Mouse (Mus musculus): ENCODE data around the gene Eln. TPM values are rescaled to one million over a fixed set of nuclear protein-coding genes. Genes with fewer than 3 reads are reported as not detected.

The Eln gene
- total RNA-seq (2023) = 0.74 TPM

GRCm38 (mm10) chr5:134746890-134747511, at the start of gene Eln:
TSS of gene Eln (minus strand) at chr5:134747323.

DNA sequence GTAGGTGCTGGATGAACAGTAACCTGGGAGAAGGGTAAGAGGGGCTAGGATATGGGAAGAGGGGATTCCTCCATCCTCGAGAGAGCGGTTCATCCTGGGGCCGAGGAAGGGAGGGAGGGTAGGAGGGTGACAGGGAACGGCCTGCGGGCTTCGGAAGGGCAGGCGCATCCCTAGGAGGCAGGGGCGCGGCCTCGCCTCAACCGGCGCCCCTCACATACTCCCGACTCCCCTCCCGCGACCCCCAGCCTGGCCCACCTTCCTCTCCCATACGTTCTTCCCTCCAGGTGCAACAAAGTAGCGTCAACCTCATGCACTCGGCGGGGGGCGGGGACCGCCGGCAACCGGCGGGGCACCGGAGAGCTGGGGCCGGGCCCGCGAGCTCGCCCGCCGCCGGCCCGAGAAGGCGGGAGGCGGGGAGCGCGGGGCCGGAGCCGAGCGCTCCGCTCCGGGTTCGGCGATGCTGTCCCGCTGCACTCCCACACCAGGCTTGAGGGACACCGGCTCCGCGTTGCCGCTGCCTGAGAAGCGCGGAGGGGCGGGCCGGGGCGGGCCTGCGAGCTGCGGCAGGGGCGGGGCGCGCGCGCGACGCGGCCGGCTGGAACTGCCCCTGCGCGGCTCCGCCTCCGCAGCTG, 58.9 kb downstream of the Eln start, which contains the start of gene Limk1:
TSS of gene Limk1 (minus strand) at position 513 of the 632 bp plus-strand sequence.

Other genes with a start within 250 kb of the Eln start
- 6.4 TPM for gene Clip2, start 194.9 kb downstream of the Eln start, total RNA-seq (2023)
- not detected for gene Syna, start 187.2 kb downstream of the Eln start, total RNA-seq (2023)
- gene Rfc2, start 166.0 kb downstream of the Eln start, total RNA-seq (2023) = 60.5 TPM
- gene Lat2, start 132.3 kb downstream of the Eln start, total RNA-seq (2023) = 20.8 TPM
- 245 TPM for gene Eif4h, start 107.8 kb downstream of the Eln start, total RNA-seq (2023)
- 16.3 TPM for gene Limk1, start 58.7 kb downstream of the Eln start, total RNA-seq (2023)
- not detected for gene Tmem270, start 159.4 kb upstream of the Eln start, total RNA-seq (2023)
- not detected for gene Cldn13, start 168.2 kb upstream of the Eln start, total RNA-seq (2023)
- gene Mettl27, start 185.0 kb upstream of the Eln start, total RNA-seq (2023) = 21.3 TPM
- gene Cldn4, start 199.6 kb upstream of the Eln start, total RNA-seq (2023) = not detected
- gene Cldn3, start 238.9 kb upstream of the Eln start, total RNA-seq (2023) = not detected